Mouse (Mus musculus) lung, postnatal 4 days (tissue): ENCODE measurements around the gene Tnip2.

Experiments used
- DNase-seq, 2 experiments: peaks; one replicate each; pipeline ENCODE4 v3.0.0; 2021

The Tnip2 gene

DNA sequence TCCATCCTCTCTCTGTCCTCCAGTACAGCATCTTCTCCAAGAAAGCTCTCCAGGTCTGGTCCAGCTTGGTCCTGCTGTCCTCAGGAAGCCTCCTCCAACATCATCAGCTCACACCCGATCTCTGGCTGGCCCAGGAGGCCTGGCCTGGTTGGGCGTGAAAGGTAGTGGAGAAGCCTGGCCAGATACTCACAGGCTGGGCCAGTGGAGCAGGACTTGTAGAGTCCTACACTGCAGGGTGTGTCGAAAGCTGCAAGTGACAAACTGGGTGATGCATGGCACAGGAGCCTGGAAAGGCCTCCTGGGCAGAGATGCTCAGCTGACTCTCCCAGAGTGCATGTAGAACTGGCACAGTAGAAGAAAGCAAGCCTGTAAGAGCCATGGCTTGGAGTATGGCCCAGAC is 7.5 kb upstream of the Tnip2 start:
- DNase-seq, result no peak

DNA sequence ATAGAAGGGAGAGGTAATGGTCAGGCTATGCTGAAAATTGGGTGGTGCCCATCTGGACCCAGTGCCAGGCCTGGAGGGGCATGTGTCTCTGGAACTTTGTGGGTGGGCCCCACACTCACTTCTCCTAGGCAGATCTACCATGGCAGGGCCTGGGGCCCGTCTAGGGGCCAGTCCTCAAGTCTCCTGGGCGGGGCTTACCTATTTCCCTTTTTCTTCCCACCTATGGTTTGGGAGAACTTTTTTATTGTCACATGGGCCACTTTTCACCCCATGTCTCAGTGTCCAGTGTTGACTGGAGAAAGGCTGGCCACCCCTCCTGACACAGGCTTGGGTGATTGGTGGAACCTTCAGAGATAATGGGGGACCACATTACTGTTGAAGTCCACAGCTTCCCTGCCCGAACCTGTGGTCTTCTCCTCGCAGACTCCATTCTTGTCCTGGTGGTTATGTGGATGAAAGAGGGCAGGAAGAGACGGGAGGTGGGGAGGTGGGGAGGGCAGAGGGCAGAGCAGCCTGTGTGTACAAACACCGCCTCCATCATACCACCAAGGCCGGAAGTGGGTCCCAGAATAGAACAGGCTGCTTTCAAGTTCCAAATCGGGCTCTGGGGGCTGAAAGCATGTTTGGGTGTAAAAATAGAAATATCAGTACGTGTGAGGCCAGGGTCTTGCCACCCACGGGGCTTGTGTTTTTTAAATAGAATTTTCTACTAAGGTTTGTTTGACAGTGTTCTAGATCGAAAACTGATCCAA is 6.8 kb upstream of the Tnip2 start:
- DNase-seq, result peak; percentile 47 to 51

DNA sequence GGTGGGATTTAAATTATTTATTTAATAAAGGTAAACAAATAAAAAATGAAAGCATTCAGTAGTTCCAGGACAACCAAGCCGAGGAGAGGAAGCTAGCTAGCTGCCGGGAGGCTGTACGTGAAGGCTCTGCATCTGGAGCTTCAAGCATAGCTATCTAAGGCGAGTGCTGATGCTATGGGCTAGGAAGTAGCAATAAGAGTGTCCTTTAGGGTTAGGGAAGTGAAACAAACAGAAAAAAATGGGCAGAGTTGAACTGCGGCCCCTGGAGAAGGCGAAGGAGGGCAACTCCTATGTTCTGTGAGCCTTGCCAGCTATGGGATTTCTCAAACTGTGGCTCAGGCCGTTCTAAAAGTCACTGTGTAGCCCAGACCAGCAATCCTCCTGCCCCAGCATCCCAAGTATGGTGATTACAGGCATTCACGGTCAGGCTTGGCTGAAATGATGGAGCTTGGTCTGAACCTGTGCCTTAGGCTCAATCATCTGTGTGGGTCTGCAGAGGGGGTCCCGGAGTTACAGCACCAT is 5.7 kb upstream of the Tnip2 start:
- DNase-seq, result no peak

DNA sequence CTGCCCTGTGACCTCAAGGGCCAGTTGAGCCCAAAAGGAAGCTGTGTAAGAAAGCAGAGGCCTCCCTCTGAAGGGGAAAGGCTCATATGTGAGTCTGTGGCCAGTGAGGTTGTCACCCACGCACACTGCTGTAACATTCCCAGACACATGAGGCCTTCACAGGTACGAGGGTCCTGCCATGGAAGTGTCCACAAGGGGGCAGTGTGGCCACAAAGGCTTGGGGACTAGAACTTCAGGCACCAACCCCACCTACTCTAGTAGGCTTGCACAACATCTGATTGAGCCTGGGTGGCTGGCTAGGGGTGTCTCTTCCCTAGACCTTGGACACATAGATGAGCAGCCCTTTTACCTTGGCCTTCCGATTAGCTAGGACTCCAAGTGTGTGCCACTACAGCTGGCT is 4.1 kb upstream of the Tnip2 start:
- DNase-seq, result peak; percentile 81 to 87

DNA sequence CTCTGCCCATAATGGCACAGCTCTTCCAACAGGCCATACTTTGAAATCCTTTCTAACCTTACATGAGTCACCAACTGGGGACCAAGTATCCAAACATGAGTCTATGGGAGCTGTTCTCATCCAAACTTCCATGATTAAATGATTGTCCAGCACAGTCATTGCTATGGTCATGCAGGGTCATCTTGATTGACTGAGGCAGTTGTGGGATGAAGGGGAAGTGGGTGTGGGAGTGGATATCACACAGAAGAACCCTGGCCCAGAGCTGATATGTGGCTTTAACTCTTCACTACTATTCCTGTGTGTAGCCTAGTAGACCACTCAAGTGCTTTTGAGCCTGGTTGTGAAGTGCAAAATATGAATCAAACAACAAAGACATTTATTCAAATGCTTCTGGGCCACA is 1.3 kb upstream of the Tnip2 start:
- no peak for DNase-seq

DNA sequence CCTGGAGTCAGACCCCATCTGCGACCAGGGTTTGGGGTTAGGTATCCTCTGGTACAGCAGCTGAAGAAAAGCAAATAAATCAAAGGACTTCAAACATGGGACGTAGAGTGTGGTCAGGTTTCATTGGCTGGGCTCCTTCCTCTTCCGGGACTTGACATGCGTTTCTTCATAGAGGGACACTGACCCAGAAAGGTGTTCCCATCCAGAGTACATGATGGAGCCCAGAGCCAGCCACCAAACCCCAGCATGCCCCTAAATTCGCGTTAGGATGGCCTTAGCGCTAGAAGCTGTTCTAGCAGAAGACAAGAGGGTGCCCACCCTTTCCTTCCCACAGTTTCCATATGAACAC is 401 bp upstream of the Tnip2 start:
- no peak for DNase-seq

DNA sequence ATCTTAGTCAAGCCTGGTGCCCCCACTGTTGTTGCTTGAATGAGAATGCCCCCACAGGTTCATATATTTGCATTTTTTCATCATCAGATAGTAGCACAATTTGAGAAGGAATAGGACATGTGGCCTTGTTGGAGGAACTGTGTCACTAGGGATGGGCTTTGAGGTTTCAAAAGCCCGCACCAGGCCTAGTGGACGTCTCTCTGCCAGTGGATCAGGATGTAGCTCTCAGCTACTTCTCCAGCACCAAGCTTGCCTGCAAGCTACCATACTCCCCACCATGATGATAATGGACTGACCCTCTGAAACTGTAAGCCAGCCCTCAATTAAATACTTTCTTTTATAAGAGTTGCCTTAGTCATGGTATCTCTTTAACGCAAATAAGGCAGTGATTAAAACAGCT is 1.3 kb downstream of the Tnip2 start:
- DNase-seq, result no peak

DNA sequence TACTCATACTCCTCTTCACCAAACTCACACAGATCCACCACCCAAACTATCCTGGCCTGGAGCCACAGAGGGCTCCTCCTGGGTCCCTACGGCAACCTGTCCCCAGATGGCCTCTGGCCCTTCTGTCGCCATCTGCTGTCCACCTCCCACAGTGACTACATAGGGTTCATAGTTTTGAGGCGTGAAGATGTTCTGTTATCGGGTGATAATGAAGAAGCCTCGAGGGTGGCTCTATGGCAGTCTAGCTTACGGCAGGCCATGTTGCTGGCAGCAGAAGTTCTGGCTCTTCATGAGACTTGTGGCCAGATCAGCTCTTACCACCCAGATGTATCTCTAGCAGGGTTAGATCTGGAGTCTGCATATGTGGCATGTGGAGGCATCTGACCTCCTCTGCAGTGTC is 11.0 kb downstream of the Tnip2 start:
- DNase-seq, result no peak

DNA sequence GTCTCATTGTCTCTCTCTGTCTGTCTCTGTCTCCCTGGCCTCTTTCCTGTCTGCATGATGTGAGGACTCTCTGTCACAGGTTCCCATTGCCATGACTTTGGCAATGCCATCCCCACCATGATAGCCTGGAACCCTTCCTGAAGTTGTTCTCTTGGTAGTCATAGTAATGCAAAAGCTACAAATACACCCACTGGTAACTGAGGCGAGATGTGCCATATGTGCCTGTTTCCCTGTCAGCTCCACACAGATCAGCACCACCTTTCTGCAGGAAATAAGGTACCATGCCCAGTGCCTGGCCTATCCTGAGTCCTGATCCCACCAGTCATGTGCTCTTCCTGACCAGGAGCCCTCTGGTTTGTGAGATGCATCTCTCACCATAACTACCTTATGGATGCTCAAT is 11.4 kb downstream of the Tnip2 start:
- DNase-seq, result no peak

DNA sequence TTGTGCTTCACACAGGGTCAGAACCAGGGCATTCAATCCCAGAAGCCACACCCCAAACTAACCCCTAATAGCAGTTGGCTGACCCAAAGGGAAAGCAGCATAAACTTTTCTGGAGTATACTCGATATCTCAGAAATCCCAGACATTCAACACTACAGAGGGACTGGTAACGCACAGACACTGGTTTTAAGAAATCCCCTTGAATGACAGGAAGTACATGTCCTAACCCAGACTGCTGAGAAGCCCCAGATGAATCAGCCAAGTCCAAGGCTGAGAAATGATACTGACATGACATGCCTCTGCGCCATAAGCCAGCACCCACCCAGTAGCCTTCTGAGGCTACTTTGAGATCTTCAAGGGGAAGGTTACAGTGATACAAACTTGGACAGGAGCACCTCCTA is 12.2 kb downstream of the Tnip2 start:
- DNase-seq, result no peak

DNA sequence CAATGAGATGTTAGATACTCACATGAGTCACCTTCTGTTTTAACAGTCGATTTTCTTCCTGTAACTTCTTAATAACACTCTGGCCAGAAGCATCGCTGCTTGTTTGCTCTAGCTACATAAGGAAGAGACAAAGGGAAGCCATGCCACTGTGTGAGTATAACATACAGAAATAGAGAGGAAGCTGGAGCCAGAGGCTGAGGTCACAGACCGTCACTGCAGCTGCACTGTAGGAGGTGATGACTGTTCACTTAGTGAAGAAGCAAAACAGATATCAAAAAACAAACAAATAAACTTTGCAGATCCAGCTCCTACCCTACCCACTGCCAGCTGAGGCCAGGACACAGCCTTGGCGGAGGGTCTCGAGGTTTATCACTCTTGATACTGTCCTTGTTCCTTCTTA is 12.9 kb downstream of the Tnip2 start:
- DNase-seq, result no peak

DNA sequence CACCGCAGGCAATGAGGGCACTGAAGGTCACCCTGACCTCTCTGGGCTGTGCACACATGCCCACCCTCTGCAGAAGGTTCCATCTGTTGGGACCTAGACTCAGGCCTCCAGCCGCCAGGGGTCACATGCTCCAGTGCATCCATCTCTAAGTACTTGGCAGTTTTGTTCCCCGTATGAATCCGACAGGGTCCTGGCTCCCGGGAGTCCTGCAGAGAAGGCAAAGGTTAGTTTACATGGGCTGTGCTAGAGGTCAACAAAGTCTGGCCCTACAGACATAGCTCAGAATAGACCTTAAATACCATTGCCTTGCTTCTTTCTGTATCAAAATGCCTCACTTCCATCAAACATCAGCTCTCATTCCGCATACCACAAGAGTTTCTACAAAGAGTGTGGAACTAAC is 17.0 kb downstream of the Tnip2 start:
- no peak for DNase-seq

DNA sequence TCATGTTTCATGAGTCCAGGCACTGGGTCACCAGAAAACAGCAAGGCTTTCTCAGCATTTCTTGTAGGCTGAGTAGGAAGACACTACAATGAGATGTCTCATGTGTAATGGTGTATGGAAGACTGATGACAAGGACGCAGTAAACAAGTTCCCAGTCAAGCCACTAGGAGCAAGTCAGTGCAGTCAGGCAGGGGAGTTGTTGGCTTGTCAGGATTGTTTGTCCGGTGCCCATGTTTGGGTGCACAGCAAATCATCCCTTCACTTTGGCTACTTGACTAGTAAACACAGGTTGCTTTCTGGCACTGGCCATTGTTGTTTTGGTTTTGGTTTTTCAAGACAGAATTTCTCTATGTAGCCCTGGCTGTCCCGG is 24.4 kb downstream of the Tnip2 start:
- no peak for DNase-seq

DNA sequence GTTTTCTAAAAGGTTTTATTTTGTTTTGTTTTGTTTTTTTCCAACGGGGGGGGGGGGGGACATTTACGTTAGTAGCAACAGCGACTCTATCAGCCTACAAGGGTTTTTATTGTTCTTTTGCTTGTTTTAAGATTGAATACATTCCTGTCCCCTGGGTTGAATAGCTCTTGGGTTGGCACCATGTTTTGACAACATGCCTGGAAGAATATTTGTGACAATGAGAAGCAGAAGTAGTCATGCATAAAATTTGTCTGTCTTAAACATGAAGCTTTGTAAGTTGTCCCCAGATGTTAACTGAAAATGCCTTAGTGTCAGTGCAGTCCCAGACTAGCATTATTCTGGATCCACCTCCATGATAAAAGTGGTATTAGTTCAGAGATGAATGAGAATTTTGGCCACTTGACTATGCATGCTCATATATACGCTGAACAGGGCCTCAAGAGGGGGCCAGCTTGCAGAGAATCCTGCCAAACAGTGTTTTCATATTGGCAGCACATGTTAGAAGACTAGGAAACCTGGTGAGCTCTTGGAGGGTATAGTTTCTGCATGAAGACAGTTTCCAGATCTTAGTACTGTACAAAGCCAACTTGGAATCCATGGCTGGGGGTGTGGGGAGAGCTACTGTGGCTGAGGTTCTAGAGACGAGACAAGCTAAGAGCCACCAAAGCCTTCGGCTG is 24.9 kb downstream of the Tnip2 start:
- DNase-seq, result no peak

DNA sequence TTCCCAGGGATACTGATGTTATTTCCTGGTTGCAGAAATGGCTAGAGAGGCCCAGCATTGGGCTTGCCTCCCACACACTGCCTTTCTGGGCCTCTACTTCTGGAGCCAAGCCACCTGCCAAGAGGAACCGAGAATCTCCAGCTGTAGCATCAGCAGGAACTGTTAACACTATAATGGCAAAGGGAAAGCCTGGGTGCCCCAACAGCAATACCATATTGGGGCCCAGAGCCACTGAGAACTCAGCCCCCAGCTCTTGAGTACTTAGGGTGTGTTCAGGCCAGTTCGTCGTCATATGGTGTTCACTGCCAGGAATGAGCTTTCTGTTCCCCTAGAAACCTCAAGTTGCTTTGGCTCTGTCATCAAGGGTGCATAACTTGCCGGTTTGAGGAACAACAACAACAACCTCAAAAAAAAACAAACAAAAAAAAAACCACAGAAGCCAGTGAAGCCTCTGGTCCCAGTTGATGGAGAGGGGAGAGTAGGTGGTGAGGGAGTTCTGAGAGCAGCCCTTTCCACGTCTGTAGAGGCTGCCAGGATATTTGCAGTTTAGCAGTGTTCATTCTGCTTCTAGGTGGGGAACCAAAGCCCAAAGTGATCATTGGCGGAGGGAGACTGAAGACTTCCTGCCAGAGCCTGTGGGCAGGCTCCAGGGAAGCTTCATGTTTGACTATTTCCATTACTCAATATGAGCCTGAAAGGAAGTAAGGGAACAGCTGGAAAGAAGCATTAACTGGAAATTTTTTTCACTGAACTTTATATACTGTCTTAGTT is 26.3 kb downstream of the Tnip2 start:
- peak; percentile 24 to 50 for DNase-seq

DNA sequence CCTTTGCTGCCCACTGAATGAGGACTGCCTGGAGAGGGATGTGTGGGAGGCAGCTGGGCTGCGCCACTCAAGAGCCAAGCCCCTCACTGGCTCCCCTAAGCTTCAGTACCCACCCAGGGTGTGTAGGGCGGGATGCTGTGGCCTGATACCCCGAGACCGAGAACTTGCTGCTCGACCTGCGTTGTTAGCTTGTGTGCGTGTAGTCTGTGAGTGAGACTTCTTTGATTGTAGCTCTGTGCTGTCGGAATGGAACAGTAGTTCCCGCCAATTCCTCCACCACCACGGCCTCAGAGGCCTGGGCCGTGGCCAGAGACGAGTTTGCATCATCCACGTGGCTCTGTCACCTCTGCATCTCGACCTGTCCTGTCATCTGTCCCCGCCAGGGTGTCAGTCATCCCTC is 28.1 kb downstream of the Tnip2 start:
- DNase-seq, result no peak

DNA sequence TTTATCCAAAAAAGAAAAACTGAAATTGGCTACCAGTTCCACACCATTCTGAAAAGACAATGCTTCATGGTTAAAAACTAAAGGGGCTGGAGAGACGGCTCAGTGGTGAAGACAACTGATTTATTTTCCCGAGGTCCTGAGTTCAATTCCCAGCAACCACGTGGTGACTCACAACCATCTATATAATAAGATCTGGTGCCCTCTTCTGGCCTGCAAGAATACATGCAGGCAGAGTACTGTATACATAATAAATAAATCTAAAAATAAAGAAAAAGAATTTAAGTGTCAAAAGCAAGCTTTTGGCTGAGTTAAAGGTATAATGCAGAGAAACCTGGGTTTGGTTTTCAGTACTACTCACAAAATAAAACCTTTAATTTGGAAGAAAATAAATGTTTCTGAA is 32.9 kb downstream of the Tnip2 start:
- no peak for DNase-seq

DNA sequence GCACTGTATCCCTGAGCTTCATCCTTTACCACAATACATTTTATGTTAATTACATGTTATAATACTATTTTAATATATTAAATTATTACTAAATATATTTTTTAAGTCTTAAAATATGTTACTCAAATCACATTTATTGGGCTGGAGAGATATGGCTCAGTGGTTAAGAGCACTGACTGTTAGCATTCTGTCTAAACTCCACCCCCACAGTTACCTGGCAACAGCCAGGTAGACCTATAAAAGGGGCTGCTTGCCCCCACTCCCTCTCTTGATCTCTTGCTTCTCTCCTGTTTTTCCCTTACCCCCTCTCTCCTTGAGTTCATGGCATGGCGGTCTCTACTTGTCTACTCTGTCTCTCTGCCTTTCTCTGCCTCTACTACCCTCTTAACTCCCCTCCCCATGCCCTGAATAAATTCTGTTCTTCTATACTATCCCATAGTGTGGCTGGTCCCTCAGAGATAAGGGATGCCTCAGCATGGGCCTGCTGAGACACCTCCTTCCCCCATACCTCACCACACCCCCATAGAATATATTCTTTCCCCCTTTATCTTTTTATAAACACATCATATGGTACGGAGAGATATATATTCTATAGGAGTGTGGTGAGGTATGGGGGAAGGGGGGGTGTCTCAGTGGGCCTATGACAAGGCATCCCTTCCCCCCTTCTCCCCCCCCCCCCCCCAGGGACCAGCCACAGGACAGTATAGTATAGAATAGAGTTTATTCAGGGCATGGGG is 45.6 kb downstream of the Tnip2 start:
- no peak for DNase-seq

DNA sequence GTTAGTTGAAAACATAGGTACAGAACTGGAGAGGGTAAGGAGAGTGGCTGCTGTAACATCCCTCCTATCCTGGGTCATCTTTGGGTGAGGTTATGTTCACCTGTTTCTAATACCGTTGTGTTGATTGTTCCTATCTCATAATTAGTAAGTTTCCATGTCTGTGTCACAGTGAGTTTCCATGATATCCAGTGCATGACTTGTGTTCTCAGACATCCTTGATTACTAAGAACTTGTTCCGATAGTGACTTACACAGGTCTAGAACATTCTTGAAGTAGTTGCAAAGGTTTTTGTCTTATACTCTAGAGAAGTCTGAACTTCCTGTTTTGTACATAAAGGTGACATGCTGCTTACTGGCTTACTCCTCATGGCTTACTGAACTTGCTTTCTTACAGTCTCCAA is 47.1 kb downstream of the Tnip2 start:
- no peak for DNase-seq

DNA sequence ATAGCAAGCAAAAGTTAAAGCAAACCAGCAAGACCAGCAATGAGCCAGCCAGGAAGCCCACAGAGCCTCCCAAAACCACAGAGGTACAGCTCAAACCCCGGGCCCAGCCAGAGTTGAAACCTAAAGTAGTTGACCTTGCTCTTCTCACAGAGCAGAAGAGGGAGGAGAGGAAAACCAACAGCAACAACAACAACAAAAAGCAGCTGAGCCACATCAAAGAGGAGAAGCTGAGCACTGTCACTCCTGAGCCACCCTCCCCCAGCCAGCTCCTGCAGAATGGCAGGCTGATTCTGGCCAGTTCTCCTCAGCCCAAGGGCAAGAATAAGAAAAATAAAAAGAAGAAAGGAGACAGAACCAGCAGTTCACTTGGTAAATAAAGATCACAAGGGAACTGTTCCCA is 47.7 kb downstream of the Tnip2 start:
- no peak for DNase-seq

DNA sequence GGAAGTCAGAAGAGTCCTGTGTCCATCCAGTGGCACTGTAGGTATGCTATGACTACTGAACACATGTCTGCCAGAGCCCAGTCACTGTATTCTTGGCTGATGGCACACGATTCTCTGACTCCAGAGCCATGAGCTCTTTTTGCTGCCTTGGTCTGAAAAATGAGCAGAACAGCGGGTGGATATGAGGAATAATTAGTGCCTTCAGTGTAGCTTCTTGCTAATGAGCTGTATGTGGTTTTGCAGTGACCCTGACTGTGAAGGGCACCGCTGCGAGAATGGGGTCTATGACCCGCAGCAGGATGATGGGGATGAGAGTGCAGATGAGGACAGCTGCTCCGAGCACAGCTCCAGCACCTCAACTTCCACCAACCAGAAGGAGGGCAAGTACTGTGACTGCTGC is 52.0 kb downstream of the Tnip2 start:
- no peak for DNase-seq

DNA sequence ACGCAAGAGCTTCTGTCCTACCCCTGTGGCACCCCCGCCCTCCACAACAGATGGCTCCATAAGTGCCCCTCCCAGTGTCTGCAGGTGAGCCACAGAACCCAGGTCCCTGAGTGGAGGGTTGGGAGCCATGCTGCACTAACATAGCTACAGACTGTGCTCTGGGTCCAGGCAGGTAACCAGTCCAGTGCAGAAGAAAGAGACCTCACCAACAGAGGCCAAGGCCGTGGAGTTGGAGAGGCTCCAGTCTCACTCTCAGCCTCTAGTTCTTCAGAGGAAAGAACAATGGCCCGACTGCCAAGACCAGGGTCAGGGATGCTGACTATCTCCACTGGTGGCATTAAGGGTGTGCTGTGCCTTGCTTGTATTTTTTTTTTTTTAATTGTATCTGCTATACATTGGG is 52.5 kb downstream of the Tnip2 start:
- DNase-seq, result no peak

DNA sequence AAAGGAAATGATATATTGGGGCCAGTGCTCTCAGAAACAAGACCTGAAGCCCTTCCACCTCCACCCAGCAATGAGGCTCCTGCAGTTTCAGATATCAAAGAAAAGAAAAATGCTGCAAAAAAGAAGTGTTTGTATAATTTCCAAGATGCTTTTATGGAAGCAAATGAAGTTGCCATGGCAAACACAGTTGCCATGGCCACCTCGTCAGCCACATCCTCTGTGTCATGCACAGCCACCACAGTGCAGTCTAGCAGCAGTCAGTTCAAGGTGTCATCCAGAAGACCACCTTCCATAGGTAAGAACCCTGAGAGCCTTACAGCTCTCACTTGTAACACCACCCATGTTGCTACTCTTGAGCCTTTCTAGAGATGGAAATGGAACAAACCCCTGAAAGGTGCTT is 54.8 kb downstream of the Tnip2 start:
- no peak for DNase-seq
